1 mouse cellular context compared by ENCODE assay signal in genomic region chr17:85103310-85103709, GRCm38 (mm10).
TF ChIP-seq lines count a peak whose summit lies in the region.

No protein-coding gene starts in this region.

TF ChIP-seq in MEL, 35 proteins besides CTCF, POLR2A, EP300 and RAD21 (continued from another document):
- TF ChIP-seq GABPA (IDR thresholded peaks at IDR 0.05; ENCODE audit: low read depth, low read length) (no peak), ZKSCAN1 (IDR thresholded peaks at IDR 0.05; ENCODE audit: low read depth, low read length) (no peak), ETS1 (IDR thresholded peaks at IDR 0.05; ENCODE audit: low read depth, low read length) (peak; percentile 47; the same call in 1 of the 2 replicates), GATA1 (IDR thresholded peaks at IDR 0.05; ENCODE audit: low read depth, low read length) (peak; percentile 72), MAFK (IDR thresholded peaks at IDR 0.05; ENCODE audit: borderline replicate concordance, low read depth, low read length) (no peak)
